Mouse (Mus musculus) T-helper 17 cell (primary cell): ENCODE data around the gene Rsc1a1.

Experiments
- in situ Hi-C, 2 experiments: fragments of 300-600 bp; cut with MboI, MseI; formaldehyde crosslinking; loops; 1 replicate in 1 of 2; 2 replicates in 1 of 2; pipeline ENCODE4 v1.15.1; 2025; ENCODE audit warnings: high pct_unique_total_duplicates in 2 of 2

Rsc1a1 gene

DNA sequence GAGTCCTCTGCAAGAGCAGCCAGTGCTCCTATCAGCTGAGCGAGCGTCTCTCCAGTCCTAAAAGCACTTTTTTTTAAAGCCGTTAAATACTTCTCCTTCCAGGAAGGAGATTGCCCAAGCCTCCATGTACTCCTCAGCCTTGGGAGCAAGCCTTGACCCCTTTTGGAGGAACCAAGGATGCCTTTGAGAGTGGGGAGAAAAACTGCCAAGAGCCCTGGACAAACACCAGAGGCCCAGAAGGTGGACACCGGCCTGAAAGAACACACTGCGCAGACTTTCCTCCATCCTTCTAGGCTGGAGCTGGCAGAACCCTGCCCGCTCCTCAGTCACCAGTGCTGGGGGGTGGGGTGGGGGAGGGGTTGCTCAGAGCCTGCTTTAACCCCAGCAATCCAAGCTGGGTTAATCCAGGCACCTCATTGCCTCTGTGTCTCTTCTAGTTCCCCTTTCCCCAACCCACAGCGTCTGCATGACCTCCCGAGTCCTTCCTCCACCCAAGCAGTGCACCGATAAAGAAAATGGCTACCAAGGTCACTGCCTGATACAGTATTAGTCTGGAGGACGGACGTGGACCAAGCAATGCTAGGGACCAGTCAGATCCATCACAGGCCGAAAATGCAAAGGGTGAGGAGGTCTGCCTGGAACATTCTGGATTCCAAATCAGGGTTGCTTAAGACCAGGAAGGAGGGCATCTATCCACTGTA, 29.3 kb downstream of the Rsc1a1 start:
- in situ Hi-C loops, result loop anchor here in 1 of 2 experiments (25.0 kb wide), 1 partner anchor 931 kb away; no protein-coding TSS in a partner anchor

DNA sequence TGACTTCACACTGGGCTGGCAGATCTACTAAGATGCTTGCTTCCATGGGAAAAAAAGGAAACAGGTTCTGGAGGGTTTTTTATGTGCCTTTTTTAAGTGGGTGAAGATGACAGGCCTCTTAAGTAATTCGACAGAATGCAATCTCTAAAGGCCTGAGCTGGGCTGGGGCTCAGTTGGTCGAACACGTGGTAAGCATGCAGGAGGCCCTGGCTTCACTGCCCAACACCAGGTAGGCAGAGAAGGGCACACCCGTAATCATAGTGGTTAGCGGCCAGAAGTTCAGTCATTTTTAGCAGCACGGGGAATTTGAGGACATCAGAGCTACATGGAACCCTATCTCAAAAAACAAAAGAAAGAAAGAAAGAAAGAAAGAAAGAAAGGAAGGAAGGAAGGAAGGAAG, 30.9 kb downstream of the Rsc1a1 start:
- in situ Hi-C loops, result loop anchor here in 1 of 2 experiments (25.0 kb wide), 1 partner anchor 933 kb away; no protein-coding TSS in a partner anchor

- in situ Hi-C loops, result loop anchor here in 1 of 2 experiments (25.0 kb wide), 1 partner anchor 933 kb away; no protein-coding TSS in a partner anchor
Measured at GRCm38 (mm10) chr4:141653813-141654212, 31.6 kb downstream of the Rsc1a1 start.

- in situ Hi-C loops, result loop anchor here in 1 of 2 experiments (25.0 kb wide), 1 partner anchor 934 kb away; no protein-coding TSS in a partner anchor
Measured at GRCm38 (mm10) chr4:141653044-141653443, 32.4 kb downstream of the Rsc1a1 start.

- in situ Hi-C loops, result loop anchor here in 1 of 2 experiments (25.0 kb wide), 1 partner anchor 935 kb away; no protein-coding TSS in a partner anchor
Measured at GRCm38 (mm10) chr4:141651944-141652343, 33.5 kb downstream of the Rsc1a1 start.

DNA sequence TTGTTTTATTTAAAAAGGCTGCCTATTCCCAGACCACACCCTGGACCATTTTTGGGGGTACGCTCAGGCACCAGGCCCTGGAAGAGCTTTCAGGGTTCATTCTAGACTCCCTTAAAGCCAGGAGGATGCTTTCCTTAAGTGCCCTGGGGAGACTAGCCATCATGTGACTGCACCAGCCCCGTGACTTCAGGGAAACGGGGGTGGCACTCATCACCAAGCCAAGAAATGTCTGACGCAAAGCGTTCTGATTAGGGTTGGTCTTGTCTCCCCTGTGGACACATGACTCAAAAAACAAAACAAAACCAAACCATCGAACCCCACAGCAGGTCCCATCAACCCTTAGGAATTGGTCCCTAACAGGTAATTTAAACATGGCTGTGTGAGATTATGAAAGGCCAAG, 34.1 kb downstream of the Rsc1a1 start:
- in situ Hi-C loops, result loop anchor here in 1 of 2 experiments (25.0 kb wide), 1 partner anchor 936 kb away; no protein-coding TSS in a partner anchor

DNA sequence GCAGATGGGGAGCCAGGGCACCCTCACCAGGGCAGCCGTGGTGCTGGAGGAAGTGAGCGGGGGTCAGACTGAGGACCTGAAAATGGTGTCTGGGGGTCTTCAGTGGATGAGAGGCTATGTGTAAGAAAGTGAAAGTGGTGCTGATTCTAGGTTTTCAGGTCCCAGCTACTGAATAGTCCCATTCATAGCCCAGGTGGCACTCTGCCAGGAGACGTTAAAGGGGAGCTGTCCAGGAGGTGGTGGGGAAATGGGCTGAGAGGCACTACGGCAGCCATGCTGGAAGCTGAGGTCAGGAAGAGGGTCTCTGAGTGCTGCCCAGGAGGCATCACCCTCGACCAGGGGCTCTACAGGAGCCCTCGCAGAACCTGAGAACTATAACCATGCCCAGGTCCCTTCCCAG, 36.2 kb downstream of the Rsc1a1 start:
- in situ Hi-C loops, result loop anchor here in 1 of 2 experiments (10.0 kb wide), 1 partner anchor 1746 kb away; the partner anchor contains the start of gene Pramel1

GRCm38 (mm10) chr4:141648262-141648661, 37.1 kb downstream of the Rsc1a1 start:
- in situ Hi-C loops, result loop anchor here in 1 of 2 experiments (10.0 kb wide), 1 partner anchor 1747 kb away; the partner anchor contains the start of gene Pramel1

DNA sequence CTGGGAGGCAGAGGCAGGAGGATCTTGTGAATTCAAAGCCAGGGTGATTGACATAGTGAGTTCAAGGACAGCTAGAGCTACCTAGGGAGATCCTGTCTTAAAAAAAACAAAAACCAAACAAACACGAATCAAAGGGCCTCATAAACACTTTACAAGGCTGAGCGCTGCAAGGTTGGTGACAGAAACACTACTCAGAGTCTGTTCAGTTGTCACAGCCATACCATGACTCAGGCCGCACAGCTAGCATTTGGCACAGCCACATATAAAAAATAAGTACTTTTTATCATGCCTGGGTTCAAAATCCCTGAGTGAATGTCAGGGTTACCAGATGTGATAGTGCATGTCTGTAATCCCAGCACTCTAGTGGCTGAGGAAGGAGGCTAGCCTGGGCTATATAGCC, 38.2 kb downstream of the Rsc1a1 start:
- in situ Hi-C loops, result loop anchor here in 1 of 2 experiments (10.0 kb wide), 1 partner anchor 1748 kb away; the partner anchor contains the start of gene Pramel1

DNA sequence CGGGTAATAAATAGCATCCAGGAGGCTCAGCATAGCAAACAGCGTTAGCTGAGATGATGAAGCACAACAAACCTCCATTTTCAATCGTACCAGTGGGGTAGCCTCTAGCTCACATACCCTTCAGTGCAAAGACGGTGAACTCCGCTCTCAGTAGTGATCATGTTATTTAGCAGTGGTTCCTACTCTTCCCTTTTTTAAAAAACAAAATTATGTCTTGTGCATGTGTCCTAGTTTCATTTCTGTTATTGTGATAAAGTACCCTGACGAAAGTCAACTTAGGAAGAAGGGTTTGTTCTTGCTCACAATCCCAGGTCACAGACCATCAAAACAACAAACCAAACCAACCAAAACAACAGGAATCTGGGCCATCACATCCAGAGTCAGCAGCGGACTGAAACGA, 39.4 kb downstream of the Rsc1a1 start:
- in situ Hi-C loops, result loop anchor here in 1 of 2 experiments (10.0 kb wide), 1 partner anchor 1749 kb away; the partner anchor contains the start of gene Pramel1

GRCm38 (mm10) chr4:141643118-141643855, 42.1 kb downstream of the Rsc1a1 start:
- in situ Hi-C loops, result loop anchor here in 1 of 2 experiments (10.0 kb wide), 1 partner anchor 1752 kb away; the partner anchor contains the start of gene Pramel1

GRCm38 (mm10) chr4:141641961-141642811, 43.2 kb downstream of the Rsc1a1 start:
- in situ Hi-C loops, result loop anchor here in 1 of 2 experiments (10.0 kb wide), 1 partner anchor 1753 kb away; the partner anchor contains the start of gene Pramel1

DNA sequence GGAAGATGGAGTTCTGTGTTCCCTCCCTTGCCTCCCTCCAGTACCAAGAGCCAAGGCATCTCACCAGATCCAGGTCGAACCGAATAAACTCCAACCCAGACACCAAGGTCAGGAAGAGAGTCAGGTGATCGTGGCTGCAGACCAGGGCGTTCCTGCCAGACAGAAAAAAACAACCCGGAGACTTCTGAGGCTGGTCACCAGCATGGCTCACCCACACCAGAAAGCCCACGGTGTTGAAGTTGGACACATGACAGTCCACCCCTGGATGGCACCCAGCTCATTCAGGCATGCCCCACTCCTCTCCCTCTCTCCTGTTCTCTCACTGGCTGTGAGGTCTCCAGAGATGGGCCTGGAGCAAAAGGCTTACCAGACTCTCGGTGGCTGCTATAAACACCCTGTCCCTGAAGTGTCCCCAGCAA, 44.0 kb downstream of the Rsc1a1 start:
- in situ Hi-C loops, result loop anchor here in 1 of 2 experiments (10.0 kb wide), 1 partner anchor 1753 kb away; the partner anchor contains the start of gene Pramel1

DNA sequence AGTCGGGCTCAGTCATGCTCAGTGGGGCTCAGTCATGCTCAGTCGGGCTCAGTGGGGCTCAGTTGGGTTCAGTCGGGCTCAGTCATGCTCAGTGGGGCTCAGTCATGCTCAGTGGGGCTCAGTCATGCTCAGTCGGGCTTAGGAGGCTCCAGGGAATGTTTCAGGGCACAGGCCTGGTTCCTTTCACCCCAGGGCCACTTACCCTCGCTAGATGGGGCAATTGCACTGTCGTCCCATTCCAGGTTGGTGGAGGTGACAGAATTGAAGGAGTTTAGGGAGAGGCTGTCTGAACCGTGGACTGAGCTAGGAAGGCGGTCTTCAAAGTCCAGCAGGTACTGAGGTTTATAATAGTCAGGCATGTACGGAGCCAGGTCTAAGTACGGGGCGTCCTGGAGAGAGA, 45.9 kb downstream of the Rsc1a1 start:
- in situ Hi-C loops, result no loop called here

- in situ Hi-C loops, result no loop called here
Measured at GRCm38 (mm10) chr4:141636693-141637092, 48.7 kb downstream of the Rsc1a1 start.

GRCm38 (mm10) chr4:141635991-141636390, 49.4 kb downstream of the Rsc1a1 start:
- in situ Hi-C loops, result no loop called here
